Mouse (Mus musculus): ENCODE measurements at regions not wholly inside any gene's neighbourhood (a gene's known extent, or its start where the extent isn't known, plus 50 kb on each side); places are given as distances from the start of the nearest gene placed in this dataset.

DNA sequence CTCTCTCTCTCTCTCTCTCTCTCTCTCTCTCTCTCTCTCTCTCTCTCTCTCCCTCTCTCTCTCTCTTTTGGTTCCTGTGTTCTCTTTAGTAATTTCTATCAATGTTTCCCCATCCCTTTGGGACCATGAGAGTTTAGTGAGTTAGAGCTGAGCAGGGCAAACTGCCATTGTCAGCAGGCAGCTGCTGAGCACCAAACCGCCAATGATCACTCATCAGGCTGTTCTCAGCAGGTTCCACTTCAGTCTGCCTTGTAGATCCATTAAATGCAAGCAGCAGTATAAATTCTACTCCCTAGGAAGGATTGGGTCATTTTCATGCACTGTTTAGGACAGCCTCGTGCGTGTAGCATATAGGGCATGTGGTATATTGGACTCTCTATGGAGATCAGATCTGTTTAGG is 692.5 kb downstream of the Trib2 start:
- TF ChIP-seq CTCF (IDR thresholded peaks at IDR 0.05; ENCODE audit: low read depth), result no peak
- no peak for TF ChIP-seq EP300 (IDR thresholded peaks at IDR 0.05; ENCODE audit: low read depth)

Measured in liver, embryonic 14.5 days (tissue).